Mouse (Mus musculus) liver, embryonic 15.5 days (tissue): ENCODE results near the gene Cgref1. TPM values are rescaled to one million over a fixed set of nuclear protein-coding genes. Genes with fewer than 3 reads are reported as not detected.

ENCODE experiments used
- ATAC-seq: fragments of 200-750 bp; cut with Nextera tagmentation; 2 replicates; pipeline ENCODE4 v1.8.0; 2017; ENCODE audit warnings: moderate number of reproducible peaks, mild to moderate bottlenecking, moderate library complexity; ENCODE audit not compliant: insufficient read depth
- H3K27ac ChIP-seq: fragments of 300-500 bp; sonication (generic); replicated peaks from 2 replicates; pipeline ENCODE4 v1.5.1; 2015; ENCODE audit warnings: mild to moderate bottlenecking, inconsistent platforms
- H3K27me3 ChIP-seq: fragments of 300-500 bp; sonication (generic); 2 replicates; pipeline ENCODE4 v1.6.1; 2015; ENCODE audit warnings: mild to moderate bottlenecking, inconsistent platforms
- H3K36me3 ChIP-seq: fragments of 300-500 bp; sonication (generic); replicated peaks from 2 replicates; pipeline ENCODE4 v1.6.1; 2015; ENCODE audit warnings: moderate library complexity, mild to moderate bottlenecking, inconsistent platforms
- H3K4me1 ChIP-seq: fragments of 300-500 bp; sonication (generic); replicated peaks from 2 replicates; pipeline ENCODE4 v1.6.1; 2015; ENCODE audit warnings: inconsistent platforms
- H3K4me2 ChIP-seq: fragments of 300-500 bp; sonication (generic); 2 replicates; pipeline ENCODE4 v1.6.1; 2015; ENCODE audit warnings: moderate library complexity, mild to moderate bottlenecking, inconsistent platforms
- H3K4me3 ChIP-seq: fragments of 300-500 bp; sonication (generic); replicated peaks from 2 replicates; pipeline ENCODE4 v1.5.1; 2015; ENCODE audit warnings: mild to moderate bottlenecking, inconsistent platforms
- H3K9ac ChIP-seq: fragments of 300-500 bp; sonication (generic); 2 replicates; pipeline ENCODE4 v1.6.1; 2015; ENCODE audit warnings: moderate library complexity, mild to moderate bottlenecking, inconsistent platforms
- H3K9me3 ChIP-seq: fragments of 300-500 bp; sonication (generic); replicated peaks from 2 replicates; pipeline ENCODE4 v1.6.1; 2016; ENCODE audit warnings: inconsistent platforms
- WGBS: fragments of 180-500 bp; shearing (Covaris S2); methylation state at CpG from one replicate; pipeline ENCODE4 v1.1.7; 2015; ENCODE audit warnings: mixed read lengths; ENCODE audit not compliant: insufficient replicate concordance; 5-methylcytosine and 5-hydroxymethylcytosine counted together
- polyA plus RNA-seq: library from polyadenylated mRNA; unstranded; fragments of >200 nt; fragmentation: Nextera tagmentation; extraction: Ambion mirVana; gene quantifications from 2 replicates; pipeline ENCODE4 v1.2.1, GENCODE M21; 2015

Cgref1 gene
- polyA plus RNA-seq, 1 experiment from 2014 or later: 4.0 TPM

- no peaks in the 10 kb centered on the region for H3K36me3 ChIP-seq
- no peak overlapping the region for H3K4me2 ChIP-seq
- peaks cover 35% of the 10 kb centered on the region for H3K4me1 ChIP-seq
- 84% methylated on average over 5 of the region's 5 CpGs for WGBS
- H3K4me3 ChIP-seq: no peak overlapping the region
- H3K27me3 ChIP-seq: no peaks in the 10 kb centered on the region
- H3K9me3 ChIP-seq: no peaks in the 10 kb centered on the region
- H3K27ac ChIP-seq: no peak overlapping the region
- no peak for ATAC-seq
- H3K9ac ChIP-seq: no peak overlapping the region
These were observed 20.2 kb downstream of the Cgref1 start for GRCm38 (mm10) chr5:30925217-30925616.

DNA sequence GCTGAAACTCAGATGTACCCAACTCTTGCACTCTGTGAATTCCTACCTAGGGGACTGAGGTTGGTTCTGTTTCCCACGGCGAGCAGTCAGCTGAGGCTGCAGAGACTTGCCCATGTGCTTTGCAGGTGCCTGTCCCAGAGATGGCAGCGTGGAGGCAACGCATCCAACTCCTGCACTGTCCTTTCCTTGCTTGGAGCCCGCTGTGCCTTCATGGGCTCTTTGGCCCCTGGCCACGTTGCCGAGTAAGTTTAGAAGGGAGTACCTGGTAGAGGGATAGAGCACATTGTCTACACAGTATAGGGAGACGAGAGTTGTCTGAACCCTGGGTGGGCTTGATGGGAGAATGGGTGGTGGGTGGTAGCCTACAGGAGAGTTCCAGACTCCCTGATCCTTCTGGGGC is 20.8 kb downstream of the Cgref1 start:
- 65% methylated on average over 8 of the region's 8 CpGs for WGBS
- no peak overlapping the region for H3K4me2 ChIP-seq
- ATAC-seq: no peak
- H3K27me3 ChIP-seq: no peaks in the 10 kb centered on the region
- H3K4me1 ChIP-seq: peaks cover 37% of the 10 kb centered on the region
- no peak overlapping the region for H3K4me3 ChIP-seq
- no peaks in the 10 kb centered on the region for H3K9me3 ChIP-seq
- no peak overlapping the region for H3K9ac ChIP-seq
- 0 out of 2 replicates have a peak, but pooled peaks cover 4% of the 10 kb centered on the region for H3K36me3 ChIP-seq
- H3K27ac ChIP-seq: no peak overlapping the region

DNA sequence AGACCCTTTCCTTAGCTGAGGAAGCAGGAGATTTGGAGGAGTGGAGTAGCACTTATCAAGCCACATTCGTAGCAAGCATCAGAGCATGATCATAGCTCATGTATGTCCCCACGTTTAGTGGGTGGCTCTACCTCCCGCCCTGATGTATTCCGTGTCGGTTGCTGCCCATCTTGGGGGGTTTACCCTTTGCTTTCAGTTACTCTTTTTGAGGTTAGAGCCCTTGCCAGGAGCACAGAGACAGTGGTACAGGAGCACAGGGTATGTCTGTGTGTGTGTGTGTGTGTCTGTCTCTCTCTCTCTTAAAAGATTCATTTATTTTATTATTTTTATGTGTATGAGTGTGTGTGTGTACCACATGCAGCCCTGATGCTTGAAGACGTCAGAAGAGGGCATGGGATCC is 22.3 kb downstream of the Cgref1 start:
- WGBS: 60% methylated on average over 6 of the region's 6 CpGs
- no peak for ATAC-seq

GRCm38 (mm10) chr5:30922581-30923041 is 22.8 kb downstream of the Cgref1 start:
- Histone ChIP-seq H3K9ac (peak overlapping the region; percentile 64), H3K4me1 (peaks cover 48% of the 10 kb centered on the region), H3K36me3 (peaks cover 20% of the 10 kb centered on the region), H3K4me2 (peak overlapping the region; percentile 95), H3K4me3 (peak overlapping the region; percentile 75), H3K27me3 (no peaks in the 10 kb centered on the region), H3K9me3 (no peaks in the 10 kb centered on the region), H3K27ac (peak overlapping the region; percentile 87; the same call in 1 of the 2 replicates)
- no peak for ATAC-seq
- 43% methylated on average over 10 of the region's 10 CpGs for WGBS

More for the DNA sequence above, 22.3 kb downstream of the Cgref1 start:
- no peak overlapping the region for H3K4me3 ChIP-seq
- H3K27ac ChIP-seq: no peak overlapping the region
- peaks cover 46% of the 10 kb centered on the region for H3K4me1 ChIP-seq
- H3K27me3 ChIP-seq: no peaks in the 10 kb centered on the region
- no peaks in the 10 kb centered on the region for H3K9me3 ChIP-seq
- peaks cover 16% of the 10 kb centered on the region for H3K36me3 ChIP-seq
- no peak overlapping the region for H3K9ac ChIP-seq
- H3K4me2 ChIP-seq: peak overlapping the region; percentile 95

DNA sequence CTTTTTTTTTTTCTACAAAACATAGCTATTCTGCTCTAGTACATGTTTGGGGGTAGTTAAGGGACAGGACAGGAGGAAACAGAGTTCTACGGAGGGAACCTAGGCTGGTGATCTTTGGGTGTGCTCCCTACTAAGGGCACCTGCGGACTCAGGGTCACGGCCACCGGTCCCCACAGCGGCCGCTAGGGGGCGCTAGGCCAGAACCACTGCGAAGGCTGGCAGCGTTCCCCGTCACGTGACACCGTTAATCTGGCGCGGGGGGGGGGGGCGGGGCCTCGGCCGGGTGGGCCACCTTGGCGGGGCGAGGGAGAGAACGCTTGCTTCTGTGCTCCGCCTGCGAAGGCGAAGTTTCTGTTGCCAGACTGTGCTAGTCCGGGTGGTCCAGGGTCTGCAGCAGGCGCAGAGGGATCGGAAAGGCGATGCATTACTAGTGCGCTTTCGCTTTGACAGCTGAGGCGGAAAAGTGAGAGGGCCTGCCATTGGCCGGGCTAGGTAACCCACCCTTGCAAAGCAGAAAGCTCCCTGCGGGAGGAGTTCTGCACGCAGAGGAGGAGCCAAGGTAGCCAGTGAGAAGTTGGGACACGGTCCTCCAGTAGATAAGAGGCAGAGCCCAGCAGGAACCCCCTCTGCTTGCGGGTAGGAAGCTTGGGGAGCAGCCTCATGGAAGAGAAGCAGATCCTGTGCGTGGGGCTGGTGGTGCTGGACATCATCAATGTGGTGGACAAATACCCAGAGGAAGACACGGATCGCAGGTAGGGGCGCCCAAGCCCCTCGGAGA is 23.9 kb downstream of the Cgref1 start, which contains the start of gene Khk:
Gene Khk, plus strand, starts transcription at position 176 of the 778 bp plus-strand sequence.
- H3K4me3 ChIP-seq: peak within 1 kb of the TSS; percentile 75
- peaks cover 29% of the 10 kb centered on the region for H3K36me3 ChIP-seq
- ATAC-seq: peak; percentile 90
- peak within 1 kb of the TSS; percentile 87 for H3K27ac ChIP-seq
- no peaks in the 10 kb centered on the region for H3K27me3 ChIP-seq
- H3K4me2 ChIP-seq: peak within 1 kb of the TSS; percentile 95
- H3K4me1 ChIP-seq: peaks cover 59% of the 10 kb centered on the region
- under 1% methylated on average over 40 of the region's 40 CpGs for WGBS
- no peaks in the 10 kb centered on the region for H3K9me3 ChIP-seq
- H3K9ac ChIP-seq: peak within 1 kb of the TSS; percentile 64

DNA sequence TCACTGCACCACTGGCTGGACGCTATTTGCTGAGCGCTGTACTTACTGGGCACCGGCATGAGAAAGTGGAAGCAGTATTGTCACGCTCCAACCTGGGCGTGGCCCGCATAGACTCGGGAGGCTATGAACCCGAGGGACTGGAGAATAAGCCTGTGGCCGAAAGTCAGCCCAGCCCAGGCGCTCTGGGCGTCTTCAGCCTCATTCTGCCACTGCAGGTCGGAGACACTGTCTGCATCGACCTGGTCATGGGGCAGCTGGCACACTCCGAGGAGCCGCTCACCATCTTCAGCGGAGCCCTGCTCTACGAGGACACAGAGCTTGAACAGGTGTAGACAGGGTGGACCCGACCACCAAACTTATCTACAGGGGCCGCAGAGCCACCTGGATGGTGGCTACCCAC is 24.8 kb downstream of the Cgref1 start:
- Histone ChIP-seq H3K27ac (peak overlapping the region; percentile 87; the same call in 1 of the 2 replicates), H3K36me3 (peaks cover 29% of the 10 kb centered on the region), H3K9me3 (no peaks in the 10 kb centered on the region), H3K4me1 (peaks cover 67% of the 10 kb centered on the region), H3K9ac (no peak overlapping the region), H3K4me2 (peak overlapping the region; percentile 95), H3K4me3 (peak overlapping the region; percentile 75), H3K27me3 (no peaks in the 10 kb centered on the region)
- no peak for ATAC-seq
- WGBS: 61% methylated on average over 19 of the region's 19 CpGs

DNA sequence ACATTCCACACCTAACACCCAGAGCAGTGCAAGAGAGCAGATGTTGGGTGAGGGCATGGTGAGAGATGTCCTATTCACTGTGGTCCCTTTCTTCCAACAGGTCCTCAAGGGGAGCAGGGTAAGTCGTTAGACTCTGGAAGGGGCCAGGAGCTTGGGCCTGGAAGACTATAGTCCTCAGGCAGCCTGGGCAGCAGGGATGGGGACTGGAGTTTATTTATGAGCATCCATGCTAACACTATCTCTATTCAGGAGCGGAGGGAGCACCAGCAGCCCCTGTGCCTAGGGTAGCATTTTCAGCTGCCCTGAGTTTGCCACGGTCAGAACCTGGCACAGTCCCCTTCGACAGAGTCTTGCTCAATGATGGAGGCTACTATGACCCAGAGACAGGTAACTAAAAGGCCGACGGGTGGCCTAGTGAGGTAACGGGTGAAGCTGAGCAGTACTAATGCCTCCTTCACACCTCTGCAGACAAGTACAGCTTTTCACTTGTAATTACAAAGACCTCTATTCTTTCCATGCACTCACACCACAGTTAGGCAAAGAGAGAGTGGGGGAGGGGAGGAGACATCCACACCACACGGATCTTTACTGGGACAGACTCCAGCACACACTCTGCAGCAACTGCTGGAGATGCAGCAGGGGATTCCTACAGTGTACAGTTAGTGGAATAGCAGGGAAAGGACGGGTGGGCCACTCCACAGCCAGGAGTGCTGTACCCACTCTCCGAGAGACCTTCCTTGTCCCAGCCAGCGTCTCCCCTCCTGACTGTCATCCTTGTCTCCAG is 25.4 kb downstream of the Cgref1 start:
- Histone ChIP-seq H3K27me3 (no peaks in the 10 kb centered on the region), H3K4me2 (peak overlapping the region; percentile 95), H3K9ac (no peak overlapping the region), H3K4me1 (peaks cover 73% of the 10 kb centered on the region), H3K4me3 (no peak overlapping the region), H3K9me3 (no peaks in the 10 kb centered on the region), H3K27ac (no peak overlapping the region), H3K36me3 (peaks cover 29% of the 10 kb centered on the region)
- no peak for ATAC-seq
- WGBS: 75% methylated on average over 11 of the region's 11 CpGs

GRCm38 (mm10) chr5:30918691-30919090 is 26.7 kb downstream of the Cgref1 start:
- Histone ChIP-seq H3K4me1 (peaks cover 84% of the 10 kb centered on the region), H3K27me3 (no peaks in the 10 kb centered on the region), H3K27ac (no peak overlapping the region), H3K36me3 (peaks cover 29% of the 10 kb centered on the region), H3K4me2 (no peak overlapping the region), H3K4me3 (no peak overlapping the region), H3K9ac (no peak overlapping the region), H3K9me3 (no peaks in the 10 kb centered on the region)
- ATAC-seq: no peak
- 75% methylated on average over 8 of the region's 8 CpGs for WGBS

DNA sequence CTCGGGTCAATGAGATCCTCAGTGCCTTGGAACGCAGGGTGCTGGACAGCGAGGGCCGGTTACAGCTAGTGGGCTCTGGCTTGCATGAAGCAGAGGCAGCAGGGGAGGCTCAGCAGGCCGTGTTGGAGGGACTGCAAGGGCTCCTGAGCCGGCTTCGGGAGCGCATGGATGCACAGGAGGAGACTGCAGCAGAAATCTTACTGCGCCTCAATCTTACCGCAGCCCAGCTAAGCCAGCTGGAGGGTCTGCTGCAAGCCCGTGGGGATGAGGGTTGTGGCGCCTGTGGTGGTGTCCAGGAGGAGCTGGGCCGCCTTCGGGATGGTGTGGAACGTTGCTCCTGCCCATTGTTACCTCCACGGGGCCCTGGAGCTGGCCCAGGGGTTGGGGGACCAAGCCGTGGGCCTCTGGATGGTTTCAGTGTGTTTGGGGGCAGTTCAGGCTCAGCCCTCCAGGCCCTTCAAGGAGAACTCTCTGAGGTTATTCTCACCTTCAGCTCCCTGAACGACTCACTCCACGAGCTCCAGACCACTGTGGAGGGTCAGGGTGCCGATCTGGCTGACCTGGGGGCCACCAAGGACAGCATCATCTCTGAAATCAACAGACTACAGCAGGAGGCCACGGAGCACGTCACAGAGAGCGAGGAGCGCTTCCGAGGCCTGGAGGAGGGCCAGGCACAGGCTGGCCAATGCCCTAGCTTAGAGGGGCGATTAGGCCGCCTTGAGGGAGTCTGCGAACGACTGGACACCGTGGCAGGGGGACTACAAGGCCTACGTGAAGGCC is 27.3 kb downstream of the Cgref1 start:
- ATAC-seq: no peak
- H3K4me2 ChIP-seq: no peak overlapping the region
- peaks cover 84% of the 10 kb centered on the region for H3K4me1 ChIP-seq
- H3K27ac ChIP-seq: no peak overlapping the region
- 78% methylated on average over 31 of the region's 31 CpGs for WGBS
- H3K9ac ChIP-seq: no peak overlapping the region
- H3K36me3 ChIP-seq: peaks cover 29% of the 10 kb centered on the region
- H3K9me3 ChIP-seq: no peaks in the 10 kb centered on the region
- H3K27me3 ChIP-seq: no peaks in the 10 kb centered on the region
- no peak overlapping the region for H3K4me3 ChIP-seq

- no peak overlapping the region for H3K4me3 ChIP-seq
- H3K9ac ChIP-seq: no peak overlapping the region
- ATAC-seq: no peak
- H3K9me3 ChIP-seq: no peaks in the 10 kb centered on the region
- 84% methylated on average over 11 of the region's 11 CpGs for WGBS
- no peaks in the 10 kb centered on the region for H3K27me3 ChIP-seq
- H3K36me3 ChIP-seq: peaks cover 29% of the 10 kb centered on the region
- no peak overlapping the region for H3K27ac ChIP-seq
- no peak overlapping the region for H3K4me2 ChIP-seq
- peaks cover 84% of the 10 kb centered on the region for H3K4me1 ChIP-seq
These were observed 28.0 kb downstream of the Cgref1 start for GRCm38 (mm10) chr5:30917348-30917747.
